Mouse (Mus musculus) thymus, adult 2 months (tissue): ENCODE results near the gene Prkn.

Experiments
- CTCF ChIP-seq: fragments of 200-500 bp; IDR thresholded peaks from 2 replicates; pipeline ENCODE4 v1.5.1; 2012; ENCODE audit warnings: mild to moderate bottlenecking, control low read depth, low read length, moderate library complexity, borderline replicate concordance; ENCODE audit not compliant: control insufficient read depth, poor library complexity, insufficient read depth; ENCODE audit errors: extremely low read depth
- POLR2A ChIP-seq: fragments of 200-500 bp; IDR thresholded peaks from 2 replicates; pipeline ENCODE4 v1.6.1; 2012; ENCODE audit warnings: mild to moderate bottlenecking, low read length, control low read depth, moderate library complexity; ENCODE audit not compliant: control insufficient read depth, poor library complexity, insufficient read depth; ENCODE audit errors: extremely low read depth

DNA sequence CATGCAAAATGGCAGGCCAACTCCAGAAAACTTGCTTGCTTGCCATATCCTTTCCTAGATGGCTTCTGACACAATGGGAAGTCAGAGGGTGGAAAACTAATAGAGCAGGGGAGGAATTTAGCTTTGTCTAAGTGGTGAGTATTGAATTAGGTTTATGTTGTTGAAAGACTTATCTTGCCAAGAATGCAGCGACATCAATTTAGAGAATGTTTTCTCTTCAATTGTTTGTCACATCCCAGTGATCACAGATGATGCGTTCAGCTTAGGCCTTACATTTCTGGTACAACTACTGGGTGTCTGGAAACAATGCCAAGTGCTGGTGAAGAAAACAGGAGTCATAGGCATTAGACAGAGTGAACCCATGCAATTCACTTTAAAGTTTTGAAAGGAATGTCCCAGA, 628.4 kb downstream of the Prkn start:
- TF ChIP-seq CTCF (no peak), POLR2A (no peak)
